Mouse (Mus musculus): Measurements from ENCODE around the gene Fam222a.
A peak's percentile ranks its signal among the peaks of the same experiment; 100 is the strongest.

The Fam222a gene

GRCm38 (mm10) chr5:114584293-114585104 is 16.7 kb downstream of the Fam222a start:
- no peak for DNase-seq (ENCODE audit: low spot score in 2 of 2)

GRCm38 (mm10) chr5:114585682-114586081 is 17.9 kb downstream of the Fam222a start:
- DNase-seq (ENCODE audit: low spot score in 2 of 2), result no peak

- peak; percentile 61 to 79 for DNase-seq (ENCODE audit: low spot score in 2 of 2)
Measured at GRCm38 (mm10) chr5:114587908-114588307, 20.1 kb downstream of the Fam222a start.

- DNase-seq (ENCODE audit: low spot score in 2 of 2), result no peak
Measured at GRCm38 (mm10) chr5:114588416-114588815, 20.6 kb downstream of the Fam222a start.

- DNase-seq (ENCODE audit: low spot score in 2 of 2), result no peak
Measured at GRCm38 (mm10) chr5:114589026-114589425, 21.2 kb downstream of the Fam222a start.

GRCm38 (mm10) chr5:114589454-114589853 is 21.6 kb downstream of the Fam222a start:
- no peak for DNase-seq (ENCODE audit: low spot score in 2 of 2)

- DNase-seq (ENCODE audit: low spot score in 2 of 2), result no peak
Measured at GRCm38 (mm10) chr5:114590043-114590913, 22.5 kb downstream of the Fam222a start.

- DNase-seq (ENCODE audit: low spot score in 2 of 2), result no peak
Measured at GRCm38 (mm10) chr5:114591151-114591561, 23.3 kb downstream of the Fam222a start.

- DNase-seq (ENCODE audit: low spot score in 2 of 2), result no peak
Measured at GRCm38 (mm10) chr5:114592463-114593160, 24.8 kb downstream of the Fam222a start.

- no peak for DNase-seq (ENCODE audit: low spot score in 2 of 2)
Measured at GRCm38 (mm10) chr5:114593161-114593821, 25.5 kb downstream of the Fam222a start.

GRCm38 (mm10) chr5:114593949-114594348 is 26.1 kb downstream of the Fam222a start:
- no peak for DNase-seq (ENCODE audit: low spot score in 2 of 2)

GRCm38 (mm10) chr5:114594741-114595241 is 27.0 kb downstream of the Fam222a start:
- peak; percentile 24 to 35 for DNase-seq (ENCODE audit: low spot score in 2 of 2)

- DNase-seq (ENCODE audit: low spot score in 2 of 2), result peak; percentile 26 to 55
Measured at GRCm38 (mm10) chr5:114596604-114597003, 28.8 kb downstream of the Fam222a start.

- no peak for DNase-seq (ENCODE audit: low spot score in 2 of 2)
Measured at GRCm38 (mm10) chr5:114597222-114597621, 29.4 kb downstream of the Fam222a start.

- no peak for DNase-seq (ENCODE audit: low spot score in 2 of 2)
Measured at GRCm38 (mm10) chr5:114597652-114598051, 29.8 kb downstream of the Fam222a start.

- DNase-seq (ENCODE audit: low spot score in 2 of 2), result no peak
Measured at GRCm38 (mm10) chr5:114602012-114602411, 34.2 kb downstream of the Fam222a start.

- no peak for DNase-seq (ENCODE audit: low spot score in 2 of 2)
Measured at GRCm38 (mm10) chr5:114603975-114604374, 36.2 kb downstream of the Fam222a start.

- no peak for DNase-seq (ENCODE audit: low spot score in 2 of 2)
Measured at GRCm38 (mm10) chr5:114604781-114605290, 37.0 kb downstream of the Fam222a start.

- no peak for DNase-seq (ENCODE audit: low spot score in 2 of 2)
Measured at GRCm38 (mm10) chr5:114605981-114606380, 38.2 kb downstream of the Fam222a start.

- DNase-seq (ENCODE audit: low spot score in 2 of 2), result no peak
Measured at GRCm38 (mm10) chr5:114607651-114608050, 39.8 kb downstream of the Fam222a start.

GRCm38 (mm10) chr5:114608516-114608915 is 40.7 kb downstream of the Fam222a start:
- DNase-seq (ENCODE audit: low spot score in 2 of 2), result peak; percentile 55 to 75

Data from spleen, postnatal 14 days (tissue).